Mouse (Mus musculus): ENCODE measurements around the gene Pgm5.

Gene Pgm5

GRCm38 (mm10) chr19:24762473-24763149 lies 99.0 kb downstream of the Pgm5 start:
- peak; percentile 33 for DNase-seq

GRCm38 (mm10) chr19:24756627-24757026 lies 105.0 kb downstream of the Pgm5 start:
- no peak for DNase-seq

DNA sequence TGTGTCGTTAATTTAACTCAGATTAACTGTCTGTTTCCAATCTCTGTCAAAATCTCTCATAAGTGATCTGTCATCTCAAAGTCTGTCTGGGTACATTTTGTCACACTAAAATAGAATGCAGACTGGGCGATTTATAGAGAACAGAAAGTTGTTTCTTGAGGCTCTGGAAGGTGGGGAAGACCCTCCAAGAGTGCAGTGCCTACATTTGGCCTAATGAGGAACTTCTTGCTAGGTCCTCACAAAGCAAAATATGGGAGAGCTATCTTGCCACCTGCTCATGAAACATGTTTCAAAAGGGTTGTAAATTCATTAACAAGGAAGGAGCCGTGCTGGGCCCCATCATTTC lies 107.2 kb downstream of the Pgm5 start:
- DNase-seq, result no peak

GRCm38 (mm10) chr19:24753617-24754439 lies 107.8 kb downstream of the Pgm5 start:
- DNase-seq, result no peak

DNA sequence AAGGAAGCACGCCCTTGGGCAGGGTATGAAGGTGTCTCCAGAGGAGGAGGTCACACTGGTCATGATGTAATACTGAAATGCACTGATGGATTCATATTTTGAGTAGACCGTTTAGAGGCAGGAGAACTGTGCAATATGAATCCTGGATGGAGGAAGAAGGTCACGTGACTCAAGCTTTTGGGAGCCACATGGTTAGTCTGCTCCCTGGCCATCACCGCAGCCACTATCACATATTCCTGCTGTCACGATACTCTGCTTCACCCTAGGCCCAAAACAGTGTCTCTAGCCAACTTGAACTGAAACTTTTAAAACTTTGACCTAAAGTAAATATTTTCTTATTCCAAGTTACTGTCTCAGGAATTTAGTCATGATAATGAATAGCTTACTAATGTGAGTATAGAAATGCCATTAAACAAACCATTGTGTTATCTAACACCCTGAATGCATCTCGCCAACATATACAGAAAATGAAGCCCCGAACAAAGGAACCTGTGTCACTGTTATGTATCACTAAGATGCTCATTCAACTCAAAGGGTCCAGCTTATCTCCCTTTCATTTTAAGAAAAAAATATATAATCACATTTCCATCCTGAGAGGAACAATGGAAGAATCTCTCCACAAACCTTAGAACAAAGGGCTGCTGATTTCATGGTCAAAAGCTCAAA lies 108.6 kb downstream of the Pgm5 start:
- no peak for DNase-seq

DNA sequence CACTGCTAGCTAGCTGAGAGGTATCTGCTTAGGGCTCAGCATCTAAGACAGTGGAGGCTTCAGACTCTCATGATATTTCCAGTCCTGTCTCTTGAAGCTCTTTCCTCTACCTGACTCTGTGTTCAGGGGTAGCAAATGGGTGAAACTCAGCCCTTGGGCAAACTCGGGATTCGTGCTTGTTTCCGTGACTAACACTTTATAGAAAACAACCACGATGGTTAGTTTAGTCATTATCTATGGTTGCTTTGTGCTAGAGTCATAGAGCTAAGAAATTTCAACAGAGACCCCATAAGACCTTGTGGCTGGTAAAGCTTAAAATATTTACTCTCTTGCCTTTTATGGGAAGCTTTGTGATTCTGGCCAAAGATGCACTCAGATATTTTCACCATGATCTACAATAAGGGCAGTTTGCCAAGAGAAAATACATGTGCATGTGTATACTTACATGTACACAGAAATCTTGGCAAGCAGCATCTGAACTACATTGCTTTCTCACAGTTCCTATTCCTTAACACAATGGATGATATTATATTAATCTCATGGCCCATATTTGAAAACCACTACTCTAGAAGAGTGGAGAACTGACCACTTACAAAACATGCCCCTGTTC lies 115.3 kb downstream of the Pgm5 start:
- DNase-seq, result no peak

- no peak for DNase-seq
Observed at GRCm38 (mm10) chr19:24742606-24743005, 119.0 kb downstream of the Pgm5 start.

GRCm38 (mm10) chr19:24738786-24739185 lies 122.9 kb downstream of the Pgm5 start:
- DNase-seq, result no peak

GRCm38 (mm10) chr19:24738026-24738425 lies 123.6 kb downstream of the Pgm5 start:
- DNase-seq, result no peak

DNA sequence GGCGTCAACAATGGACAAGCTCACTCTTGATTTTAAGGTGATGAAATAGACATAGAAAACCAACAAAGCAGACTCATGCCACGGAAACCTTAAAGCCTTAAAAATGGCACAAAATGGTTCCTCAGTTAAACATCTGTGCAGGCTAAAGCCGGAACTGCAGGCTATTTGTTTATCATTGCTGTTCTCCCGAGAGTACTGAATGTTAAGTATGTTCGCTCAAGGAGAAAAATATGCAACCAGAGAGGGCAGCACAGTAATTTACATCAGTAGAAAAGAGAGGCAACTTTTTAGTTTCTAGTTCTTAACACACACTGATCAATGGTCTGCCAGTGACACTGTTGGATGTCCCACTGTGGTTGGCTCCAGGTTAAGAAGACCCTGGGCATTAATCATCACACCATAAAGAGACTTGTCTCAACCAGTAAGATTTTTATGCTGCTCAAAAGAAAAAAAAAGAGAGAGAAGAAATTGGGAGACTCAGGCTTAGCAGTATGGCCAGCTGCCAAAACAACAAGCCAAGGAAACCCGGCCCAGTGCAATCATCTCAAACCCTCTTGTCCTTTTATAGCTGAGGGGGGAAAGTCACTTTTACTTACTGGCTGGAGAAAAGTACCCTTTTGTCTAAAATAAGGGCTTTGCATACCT lies 126.0 kb downstream of the Pgm5 start:
- no peak for DNase-seq

- DNase-seq, result no peak
Observed at GRCm38 (mm10) chr19:24730661-24731060, 131.0 kb downstream of the Pgm5 start.

DNA sequence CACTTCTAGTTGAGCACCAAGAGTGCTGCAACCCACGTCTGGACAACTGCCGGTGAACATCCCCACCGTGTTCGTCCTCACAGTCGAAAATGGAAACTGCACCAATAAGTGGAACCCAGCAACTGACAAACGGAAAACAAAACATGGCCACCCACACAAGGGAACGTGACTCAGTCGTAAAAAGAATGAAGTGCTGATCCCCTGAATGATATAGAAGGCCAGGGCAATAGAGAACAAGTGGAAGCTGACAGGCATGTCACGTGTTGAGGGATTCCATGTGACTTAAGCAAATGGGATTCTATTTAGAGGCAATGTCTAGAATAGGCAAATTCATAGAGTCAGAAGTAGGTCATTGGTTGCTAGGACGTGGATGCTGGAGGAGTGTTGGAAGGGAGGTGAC lies 137.3 kb downstream of the Pgm5 start:
- DNase-seq, result no peak

DNA sequence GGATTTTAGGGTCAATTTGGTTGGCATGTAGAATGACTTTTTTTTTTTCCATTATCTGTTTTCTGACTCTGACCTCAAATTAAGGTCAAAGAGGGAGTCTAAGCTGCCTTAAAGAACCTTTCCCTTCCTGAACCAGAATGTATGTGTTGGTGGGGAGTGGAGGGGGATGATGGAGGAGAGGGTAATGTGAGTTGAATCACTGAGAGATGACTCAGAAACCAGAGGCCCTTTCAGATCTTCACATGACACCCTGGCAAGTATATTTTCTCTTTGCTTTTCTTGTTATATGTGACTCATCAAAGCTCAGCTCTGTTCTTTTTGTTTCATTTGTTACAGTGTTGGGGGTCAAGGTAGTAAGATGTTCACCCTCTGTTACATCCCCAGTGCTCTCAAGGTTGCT lies 141.2 kb downstream of the Pgm5 start:
- DNase-seq, result no peak

DNA sequence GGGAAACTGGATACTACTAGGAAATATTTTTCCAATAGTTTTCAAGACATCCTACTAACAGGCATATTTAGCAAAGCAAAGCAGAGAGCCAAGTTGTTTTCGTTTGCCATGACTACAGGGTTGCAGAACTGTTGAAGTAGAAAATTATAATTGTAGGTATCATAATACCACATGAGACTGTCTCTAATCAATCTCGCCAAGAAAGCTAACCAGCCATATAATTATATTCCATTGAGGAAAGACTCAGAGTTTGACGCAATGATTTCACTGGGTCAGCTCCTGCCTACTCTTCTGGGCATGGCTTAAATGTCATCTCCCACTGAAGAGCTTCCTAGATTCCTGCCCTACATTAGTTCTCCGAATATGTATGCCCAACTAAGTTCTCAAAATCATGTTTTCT lies 142.2 kb downstream of the Pgm5 start:
- no peak for DNase-seq

- no peak for DNase-seq
Observed at GRCm38 (mm10) chr19:24718021-24718420, 143.6 kb downstream of the Pgm5 start.

DNA sequence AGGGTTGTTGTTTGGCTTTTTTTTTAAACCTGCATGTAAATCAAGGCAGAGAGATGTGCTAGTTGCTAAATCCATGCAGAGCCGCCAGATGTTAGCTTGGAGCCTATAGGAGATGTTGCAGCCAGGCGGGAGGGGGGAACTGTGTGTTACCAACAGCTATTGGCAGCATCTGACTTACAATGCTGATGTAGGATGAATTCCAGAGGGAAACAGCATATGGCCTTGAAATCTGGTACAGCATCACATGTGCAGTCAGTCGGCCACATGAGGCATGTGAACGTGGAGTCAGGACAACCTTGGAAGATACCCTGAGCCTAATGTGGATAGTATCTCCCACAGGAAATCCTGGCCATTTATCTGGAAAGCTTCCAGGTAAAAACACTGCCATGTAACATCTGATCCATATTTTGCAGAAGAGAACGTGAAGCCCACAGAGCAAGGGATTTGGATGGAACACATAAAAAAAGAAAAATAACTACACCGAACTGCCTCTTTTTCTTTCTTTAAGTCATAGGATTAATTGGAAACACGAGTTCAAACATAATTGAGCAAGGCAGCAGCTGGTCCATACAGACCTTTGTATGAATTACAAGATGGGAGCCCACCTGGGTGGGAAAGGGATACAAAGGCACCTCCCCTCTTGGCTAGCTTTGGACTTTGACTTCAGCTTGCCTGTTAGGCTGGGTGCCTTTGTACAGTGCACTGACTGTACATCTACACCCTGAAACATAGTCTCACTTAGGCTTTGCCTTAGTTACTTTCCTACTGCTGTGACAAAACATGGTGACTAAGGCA lies 145.2 kb downstream of the Pgm5 start:
- DNase-seq, result no peak

DNA sequence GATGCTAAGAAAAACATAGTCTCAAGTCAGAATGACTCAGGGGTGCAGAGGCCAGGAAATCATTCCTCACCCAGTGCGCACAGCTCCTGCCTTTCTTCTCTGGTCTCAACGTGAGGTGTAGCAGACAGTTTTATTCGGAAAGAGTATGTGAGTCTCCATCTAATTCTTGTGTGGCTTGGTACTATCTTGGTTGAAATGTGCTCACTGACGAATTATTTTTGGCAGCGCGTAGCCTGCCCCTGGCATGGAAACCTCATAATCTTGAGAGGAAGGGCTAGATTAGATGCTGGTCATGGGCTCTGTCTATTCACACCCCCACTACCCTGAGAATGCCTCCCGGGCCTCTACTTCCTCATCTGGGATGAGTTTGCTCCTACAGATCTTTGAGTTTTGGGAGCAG lies 153.6 kb downstream of the Pgm5 start:
- DNase-seq, result no peak

DNA sequence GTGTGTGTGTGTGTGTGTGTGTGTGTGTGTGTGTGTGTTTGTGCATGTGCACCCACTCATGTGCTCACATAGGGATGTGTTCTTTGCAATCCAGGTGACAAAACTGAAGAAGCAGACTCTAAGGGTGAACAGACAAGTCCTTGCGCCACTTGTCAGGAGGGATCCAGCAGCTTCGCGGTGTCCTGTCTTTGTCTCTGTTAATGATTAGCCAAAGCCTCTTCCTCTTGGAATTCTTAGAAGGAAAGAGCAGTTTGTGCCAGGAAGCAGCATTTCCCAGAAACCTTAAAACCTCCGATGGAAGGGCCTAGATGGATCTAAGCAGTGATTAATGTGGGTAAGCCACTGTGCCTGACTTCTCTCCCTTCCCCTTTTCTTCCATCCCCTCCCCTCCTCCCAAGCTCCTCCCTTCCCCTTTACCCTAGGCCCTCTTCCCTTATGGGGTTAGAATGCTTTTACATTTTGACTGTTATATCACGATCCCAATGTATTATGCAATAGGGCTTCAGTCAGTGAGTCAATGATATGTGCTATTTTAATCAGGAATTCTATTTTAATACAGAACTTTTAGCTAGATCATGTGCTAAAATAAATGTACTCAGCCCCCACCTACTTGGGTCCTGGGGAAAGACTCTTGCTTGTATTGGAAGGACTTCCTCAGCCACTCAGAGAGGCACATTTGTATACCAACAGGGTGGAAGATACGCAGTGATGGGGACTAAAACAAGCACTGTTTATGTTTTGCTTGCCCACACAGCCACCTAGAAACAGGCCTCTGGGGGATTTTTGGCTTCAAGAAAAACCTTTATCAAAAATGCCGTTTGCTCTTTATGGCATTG lies 154.4 kb downstream of the Pgm5 start:
- DNase-seq, result no peak

DNA sequence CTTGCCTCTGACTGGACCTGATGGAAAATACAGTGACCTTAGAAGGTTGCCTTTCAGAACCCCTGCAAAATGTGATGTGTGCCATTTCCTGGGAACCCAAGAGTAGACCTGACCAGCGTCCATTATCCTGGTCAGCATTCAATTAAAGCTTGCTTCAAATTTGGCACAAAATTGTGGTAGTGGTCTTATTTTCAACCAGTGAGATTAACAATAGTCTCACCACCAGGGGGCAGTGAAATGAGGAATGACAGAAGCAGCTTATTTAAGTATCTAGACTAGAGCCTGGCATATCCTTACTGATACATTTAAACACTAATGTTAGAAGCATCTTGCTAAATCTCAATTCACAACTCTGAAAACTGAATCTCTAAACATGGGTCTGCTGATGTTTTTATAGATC lies 156.3 kb downstream of the Pgm5 start:
- DNase-seq, result no peak

DNA sequence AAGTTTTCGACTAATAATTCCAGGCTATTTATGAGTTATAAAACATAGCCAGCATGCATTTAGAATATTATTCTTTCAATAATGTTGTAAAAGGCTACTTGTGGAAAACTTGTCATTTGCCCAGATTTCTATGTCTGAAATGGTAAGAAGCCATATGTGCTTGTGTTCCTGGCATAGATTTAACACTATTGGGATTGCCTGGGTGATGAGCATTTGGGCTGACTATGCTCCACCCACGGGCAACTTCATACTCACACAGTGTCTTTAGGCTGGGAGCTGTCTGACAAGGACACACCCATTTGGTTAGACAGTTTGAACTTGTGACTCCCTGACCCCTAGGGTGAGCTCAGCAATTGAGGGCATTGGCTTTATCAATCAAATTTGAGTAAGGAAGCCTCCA lies 157.3 kb downstream of the Pgm5 start:
- no peak for DNase-seq

DNA sequence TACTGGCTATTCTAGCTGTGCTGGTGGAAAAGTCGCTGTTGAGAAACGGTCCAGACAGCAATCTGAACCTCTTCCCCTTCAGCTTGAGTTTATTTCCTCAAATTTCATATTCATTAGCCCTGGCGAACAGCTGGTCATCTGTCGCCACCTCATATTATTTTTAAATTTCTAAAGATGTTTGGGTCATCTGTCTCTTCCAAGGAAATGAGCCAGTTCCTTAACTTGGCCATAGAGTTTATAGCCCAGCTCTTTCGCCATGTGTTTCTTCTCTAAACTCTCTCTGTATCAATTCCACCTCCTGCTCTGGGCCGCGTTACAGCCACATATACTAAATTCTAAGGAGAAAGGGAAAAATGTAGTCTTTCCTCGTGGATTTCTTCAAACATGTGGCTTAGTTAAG lies 158.0 kb downstream of the Pgm5 start:
- no peak for DNase-seq
